Mouse (Mus musculus): Measurements from ENCODE around the gene Zfp36l2. TPM values are rescaled to one million over a fixed set of nuclear protein-coding genes. Genes with fewer than 3 reads are reported as not detected.

Gene Zfp36l2
- total RNA-seq, 2 experiments from 2014 or later, result 22.3 to 23.4 TPM

GRCm38 (mm10) chr17:84180715-84181501 lies 6.8 kb downstream of the Zfp36l2 start:
- no peak for DNase-seq (ENCODE audit: low spot score in 2 of 2)
- intact Hi-C loops (cut with DNase I), result no loop called here

DNA sequence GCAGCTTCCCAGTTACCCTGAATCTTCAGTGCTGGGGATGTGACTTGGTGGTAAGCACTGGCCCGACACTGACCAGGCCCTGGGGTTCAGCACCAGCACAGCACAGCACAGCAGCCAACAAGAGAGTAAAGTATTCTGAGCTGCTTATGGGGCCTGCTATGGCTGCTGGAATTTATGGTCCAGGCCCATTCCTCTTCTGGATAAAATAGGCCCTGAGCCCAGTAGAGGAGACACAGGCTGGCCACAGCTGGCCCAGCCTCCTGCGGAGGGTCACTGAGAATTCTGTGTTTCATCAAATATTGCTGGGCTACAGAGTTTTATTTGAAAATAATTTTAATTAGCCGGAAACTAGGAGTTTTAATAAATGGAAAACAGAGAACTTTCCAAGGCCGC lies 7.8 kb downstream of the Zfp36l2 start:
- intact Hi-C loops (cut with DNase I), result no loop called here
- no peak for DNase-seq (ENCODE audit: low spot score in 2 of 2)

DNA sequence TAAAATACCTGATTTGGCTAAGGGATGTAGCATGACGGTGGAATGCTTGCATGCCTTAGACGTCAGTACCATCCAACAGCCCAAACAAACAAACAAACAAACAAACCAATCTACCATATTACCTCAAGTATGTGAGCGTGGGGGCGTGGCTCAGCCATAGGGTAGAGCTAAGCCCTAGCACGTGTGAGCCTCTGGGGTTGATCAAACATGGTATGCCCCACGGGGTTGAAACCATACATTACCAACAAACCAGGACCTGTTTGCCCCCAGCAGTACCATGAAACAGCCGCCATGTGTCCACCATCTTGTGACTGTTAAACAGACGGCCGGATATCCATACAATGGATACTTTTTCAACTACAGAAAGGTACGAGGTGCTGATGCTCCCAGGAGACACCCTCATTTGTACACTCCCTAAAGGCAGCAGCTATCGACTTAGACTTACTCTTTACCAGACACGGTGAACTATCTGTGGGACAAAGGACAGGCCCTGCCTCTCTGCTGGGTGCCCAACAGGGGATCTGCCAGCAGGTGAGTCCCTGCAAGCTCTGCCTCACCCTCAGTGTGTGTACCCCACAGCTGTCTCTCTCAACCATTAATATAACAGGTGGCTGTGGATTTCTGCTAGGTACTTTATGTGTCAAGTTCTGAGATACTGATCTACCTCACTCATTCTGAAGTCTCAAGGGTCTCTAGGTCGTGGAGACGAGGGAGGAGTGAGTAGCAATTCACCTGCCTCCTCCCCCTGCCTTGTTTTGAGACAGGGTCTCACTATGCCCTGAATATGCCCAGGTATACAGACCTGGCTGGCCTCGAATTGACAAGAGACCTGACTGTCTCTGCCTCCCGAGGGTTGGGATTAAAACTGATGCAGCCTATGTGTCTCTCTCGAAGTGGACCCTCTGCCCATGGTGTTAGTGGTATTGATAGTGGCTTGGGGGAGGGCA lies 8.4 kb downstream of the Zfp36l2 start:
- intact Hi-C loops (cut with DNase I), result no loop called here
- DNase-seq (ENCODE audit: low spot score in 2 of 2), result no peak

DNA sequence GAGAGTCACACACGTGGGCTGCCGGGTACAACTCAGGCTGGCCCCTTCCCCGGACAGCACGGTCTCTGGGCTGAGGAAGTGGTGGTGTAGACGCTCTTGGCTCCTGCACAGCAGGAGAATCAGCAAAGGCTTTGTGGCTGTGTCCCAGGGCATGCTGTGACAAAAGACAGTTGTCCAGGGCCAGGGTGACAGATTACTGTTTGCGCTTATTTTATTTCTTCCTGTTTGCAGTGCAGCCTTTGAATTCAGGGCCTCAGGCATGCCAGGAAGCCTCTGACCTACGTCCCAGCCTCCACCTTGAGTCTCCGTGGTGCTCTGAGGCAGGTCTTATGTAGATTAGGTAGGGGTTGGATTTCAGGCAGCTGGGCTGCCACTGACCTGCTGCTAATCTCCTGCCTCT lies 10.3 kb downstream of the Zfp36l2 start:
- no peak for DNase-seq (ENCODE audit: low spot score in 2 of 2)
- intact Hi-C loops (cut with DNase I), result no loop called here

- DNase-seq (ENCODE audit: low spot score in 2 of 2), result no peak
- intact Hi-C loops (cut with DNase I), result no loop called here
Observed at GRCm38 (mm10) chr17:84176446-84176845, 11.3 kb downstream of the Zfp36l2 start.

- DNase-seq (ENCODE audit: low spot score in 2 of 2), result no peak
- intact Hi-C loops (cut with DNase I), result no loop called here
Observed at GRCm38 (mm10) chr17:84175196-84175595, 12.6 kb downstream of the Zfp36l2 start.

- intact Hi-C loops (cut with DNase I), result no loop called here
- no peak for DNase-seq (ENCODE audit: low spot score in 2 of 2)
Observed at GRCm38 (mm10) chr17:84167377-84167776, 20.4 kb downstream of the Zfp36l2 start.

DNA sequence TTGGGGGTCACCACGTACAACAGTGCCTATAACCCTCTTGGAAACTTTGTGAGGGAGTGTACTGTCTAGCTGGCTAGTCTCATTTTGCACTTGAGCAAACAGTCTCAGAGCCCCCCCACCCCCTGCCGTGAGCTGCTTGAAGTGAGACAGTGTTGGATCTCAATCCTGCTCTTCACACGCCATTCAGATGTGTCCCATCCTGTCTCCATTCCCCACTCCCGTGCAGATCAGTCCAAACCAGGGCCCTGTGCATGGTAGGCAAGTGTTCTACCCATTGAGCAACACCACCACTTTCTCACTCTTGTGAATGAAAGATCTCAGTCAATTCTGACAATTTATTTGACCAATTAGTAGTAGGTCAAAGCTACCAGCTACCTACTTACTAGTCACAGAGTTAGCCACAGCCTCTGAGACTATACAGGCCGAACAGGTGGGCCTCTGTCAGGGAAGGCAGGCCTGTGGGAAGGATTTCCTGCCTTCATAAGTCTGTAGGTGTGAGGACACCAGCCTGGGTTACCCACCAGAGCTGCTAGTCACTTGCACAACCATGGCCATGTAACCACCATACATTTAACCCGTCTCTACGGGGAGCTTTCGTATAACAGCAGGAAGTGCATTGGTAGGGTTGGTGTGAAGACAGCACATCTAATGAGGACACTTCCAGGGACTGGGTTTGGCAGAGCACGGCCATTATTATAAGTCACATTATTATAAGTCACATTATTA lies 21.4 kb downstream of the Zfp36l2 start:
- intact Hi-C loops (cut with DNase I), result no loop called here

DNA sequence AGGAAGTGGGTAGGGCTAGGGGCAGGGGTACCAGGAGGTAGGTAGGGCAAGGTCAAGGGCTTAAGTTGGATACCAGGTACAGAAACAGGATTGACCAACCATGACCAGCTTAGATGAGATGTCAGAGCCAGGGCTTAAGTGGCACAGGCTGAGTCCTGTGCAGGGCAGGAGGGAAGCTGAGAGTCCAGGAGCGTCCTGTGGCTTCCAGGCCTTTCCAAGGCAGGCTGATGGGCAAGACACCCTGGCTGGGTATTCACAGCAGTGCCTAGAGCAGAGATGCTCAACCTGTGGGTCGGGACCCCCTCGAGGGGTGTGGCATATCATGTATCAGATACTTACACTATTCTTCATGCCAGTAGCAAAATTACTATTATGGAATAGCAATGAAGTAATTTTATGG lies 22.0 kb downstream of the Zfp36l2 start:
- DNase-seq (ENCODE audit: low spot score in 2 of 2), result no peak
- intact Hi-C loops (cut with DNase I), result no loop called here

More for the DNA sequence above, 21.4 kb downstream of the Zfp36l2 start:
- DNase-seq (ENCODE audit: low spot score in 2 of 2), result no peak

DNA sequence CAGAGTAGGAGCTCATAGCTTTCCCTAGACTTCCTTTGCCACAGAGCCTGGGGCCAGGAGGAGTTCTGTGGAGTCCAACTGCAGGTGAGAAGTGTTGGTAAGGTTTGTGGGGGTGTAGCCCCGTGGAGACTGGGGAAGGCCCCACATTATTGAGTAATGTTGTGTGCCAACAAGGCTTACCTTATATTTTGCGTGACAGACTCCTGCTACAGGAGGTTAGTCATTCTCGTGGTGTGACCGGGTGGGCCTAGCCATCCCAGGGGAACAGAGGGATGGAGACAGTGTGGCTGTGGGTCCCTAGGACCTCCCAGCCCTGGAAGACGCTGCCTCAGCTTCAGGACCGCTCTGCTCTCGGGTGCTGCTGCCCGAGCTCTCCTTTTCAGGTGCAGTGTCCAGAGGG lies 23.6 kb downstream of the Zfp36l2 start:
- intact Hi-C loops (cut with DNase I), result no loop called here
- DNase-seq (ENCODE audit: low spot score in 2 of 2), result no peak

DNA sequence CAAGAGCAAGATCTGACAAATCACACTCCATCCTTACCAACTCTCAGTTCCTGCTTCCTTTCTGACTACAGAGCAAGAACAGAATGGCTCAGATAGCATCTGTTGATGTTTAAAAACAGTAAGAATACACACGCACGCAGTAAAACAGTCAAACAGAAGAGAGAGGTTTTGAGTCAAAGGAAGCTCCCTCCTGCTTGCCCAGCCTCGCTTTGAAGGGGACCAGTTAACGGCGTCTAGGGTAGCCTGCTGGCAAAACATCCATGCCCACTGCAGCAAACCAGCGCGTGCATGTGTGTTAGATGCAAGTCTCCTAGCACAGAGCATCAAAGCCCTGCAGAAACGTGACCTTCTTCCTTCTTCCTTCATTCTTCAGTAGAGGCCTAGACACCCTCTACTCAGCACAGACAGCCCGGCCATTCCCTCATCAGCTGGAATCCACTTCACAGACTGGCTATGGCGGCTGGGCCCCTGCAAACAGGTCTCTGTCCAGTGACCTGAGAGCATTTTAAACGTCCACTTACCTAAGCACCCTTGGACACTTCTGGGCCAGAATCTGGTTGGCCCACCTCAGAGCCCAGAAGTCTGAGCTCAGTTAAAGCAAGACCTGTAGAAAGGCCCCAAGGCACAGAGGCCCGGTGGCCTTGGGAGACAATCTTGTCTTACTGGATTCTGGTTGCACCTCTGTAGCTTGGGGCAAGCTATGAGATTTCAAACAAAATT lies 24.5 kb downstream of the Zfp36l2 start:
- intact Hi-C loops (cut with DNase I), result no loop called here
- DNase-seq (ENCODE audit: low spot score in 2 of 2), result no peak

DNA sequence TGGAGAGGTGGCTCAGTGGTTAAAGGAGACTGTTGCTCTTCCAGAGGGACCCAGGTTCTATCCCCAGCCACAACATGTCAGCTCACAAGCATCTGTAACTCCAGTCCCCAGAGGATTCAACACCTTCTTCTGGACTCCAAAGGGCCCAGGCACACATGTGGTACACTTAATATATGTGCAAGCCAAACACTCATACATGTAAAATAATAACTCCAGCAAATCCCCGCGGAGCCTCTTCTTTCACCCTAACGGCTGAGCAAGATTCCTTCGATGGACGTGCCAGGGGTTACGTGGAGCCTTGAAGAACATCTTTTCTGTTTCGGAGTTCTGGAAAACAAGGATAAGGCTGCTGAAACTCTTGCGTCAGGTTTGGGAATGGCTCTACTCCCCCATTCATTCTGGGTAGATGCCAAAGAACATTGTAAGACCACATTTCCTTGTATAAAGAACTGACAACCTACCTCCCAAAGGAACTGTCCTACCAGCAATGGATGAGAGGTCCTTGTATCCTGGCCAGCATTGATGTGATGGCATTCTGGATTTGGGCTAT lies 25.5 kb downstream of the Zfp36l2 start:
- intact Hi-C loops (cut with DNase I), result no loop called here
- DNase-seq (ENCODE audit: low spot score in 2 of 2), result no peak

DNA sequence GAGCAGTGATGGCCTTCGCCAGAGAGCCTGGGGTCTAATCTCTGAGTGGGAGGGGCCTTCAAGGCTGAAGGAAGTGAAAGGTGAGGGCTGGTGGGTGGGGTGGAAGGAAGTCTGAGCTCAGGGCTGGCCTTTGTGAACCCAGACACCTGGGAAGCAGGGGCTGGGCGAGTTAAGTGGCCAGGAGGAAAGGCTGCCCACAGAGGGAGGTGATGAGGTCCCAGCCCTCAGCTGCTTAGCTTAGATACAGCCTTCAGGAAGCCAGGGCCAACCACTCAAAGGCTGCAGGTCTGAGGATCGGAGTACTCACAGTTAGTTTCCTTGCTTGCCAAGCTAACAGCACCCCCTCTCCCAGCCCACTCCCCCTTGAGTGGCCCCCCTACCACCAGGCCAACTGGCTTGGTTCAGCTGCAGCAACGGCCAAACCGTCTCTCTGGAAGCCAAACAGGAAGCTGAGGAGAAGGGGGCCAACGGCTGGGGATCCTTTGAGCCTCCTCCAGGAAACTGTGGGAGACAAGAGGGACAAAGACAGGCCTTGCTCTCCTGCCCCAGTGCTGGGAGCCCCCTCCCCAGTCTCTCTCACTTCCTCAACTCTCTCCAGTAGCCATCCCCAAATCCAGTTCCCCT lies 26.4 kb downstream of the Zfp36l2 start:
- intact Hi-C loops (cut with DNase I), result no loop called here
- no peak for DNase-seq (ENCODE audit: low spot score in 2 of 2)

GRCm38 (mm10) chr17:84158891-84159290 lies 28.9 kb downstream of the Zfp36l2 start:
- intact Hi-C loops (cut with DNase I), result no loop called here

GRCm38 (mm10) chr17:84158461-84158795 lies 29.3 kb downstream of the Zfp36l2 start:
- intact Hi-C loops (cut with DNase I), result no loop called here
- DNase-seq (ENCODE audit: low spot score in 2 of 2), result no peak

More at GRCm38 (mm10) chr17:84158891-84159290, 28.9 kb downstream of the Zfp36l2 start:
- no peak for DNase-seq (ENCODE audit: low spot score in 2 of 2)

DNA sequence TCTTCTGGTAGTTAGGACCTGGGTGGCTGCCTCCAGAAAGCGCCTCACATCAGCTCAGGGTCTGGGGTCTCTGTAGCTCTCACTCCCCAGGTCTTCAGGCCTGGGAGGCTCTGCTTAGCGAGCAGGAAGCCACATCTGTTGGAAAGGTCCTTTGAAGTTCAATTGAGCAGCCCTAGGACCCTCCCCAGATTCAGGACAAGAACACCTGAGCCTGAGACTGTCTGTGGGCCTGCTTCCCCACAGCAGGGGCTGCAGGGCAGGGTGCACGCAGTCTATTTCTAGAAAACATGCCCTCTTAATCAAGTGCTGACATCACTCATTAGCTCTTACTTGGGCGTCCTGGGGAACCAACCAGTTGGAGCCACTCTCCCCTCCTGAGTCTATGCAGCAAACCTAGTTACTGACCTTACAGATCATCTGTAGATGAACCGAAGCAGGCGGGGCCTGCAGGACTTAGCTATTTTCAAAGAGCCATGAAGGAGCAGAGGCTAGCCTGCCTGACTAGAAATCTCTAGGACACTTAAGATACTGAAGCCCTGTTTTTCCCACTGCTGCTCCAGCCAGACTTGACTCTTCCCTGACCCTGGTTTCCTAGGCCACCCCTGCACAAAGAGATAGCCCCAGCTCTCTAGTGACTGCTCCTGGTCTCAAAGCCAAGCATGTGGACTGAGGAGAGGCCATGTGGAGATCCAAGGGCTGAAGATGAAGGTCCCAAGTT lies 29.8 kb downstream of the Zfp36l2 start:
- no peak for DNase-seq (ENCODE audit: low spot score in 2 of 2)
- intact Hi-C loops (cut with DNase I), result no loop called here

GRCm38 (mm10) chr17:84156748-84157742 lies 30.7 kb downstream of the Zfp36l2 start:
- intact Hi-C loops (cut with DNase I), result no loop called here
- no peak for DNase-seq (ENCODE audit: low spot score in 2 of 2)

Measured in left cerebral cortex, postnatal 25 days (tissue).